Mouse (Mus musculus) liver, embryonic 14.5 days (tissue): ENCODE measurements around the gene Clip1. TPM values are rescaled to one million over a fixed set of nuclear protein-coding genes. Genes with fewer than 3 reads are reported as not detected.
A peak's percentile ranks its signal among the peaks of the same experiment; 100 is the strongest.

ENCODE experiments used
- ATAC-seq: fragments of 200-750 bp; cut with Nextera tagmentation; 2 replicates; pipeline ENCODE4 v1.8.0; 2017; ENCODE audit warnings: moderate number of reproducible peaks, mild to moderate bottlenecking, moderate library complexity; ENCODE audit not compliant: insufficient read depth
- DNase-seq, 3 experiments: peaks; one replicate each; pipeline ENCODE4 v3.0.0-alpha.2; 2012 to 2013; ENCODE audit warnings: low read depth in 3 of 3, low spot score in 3 of 3
- H3K27ac ChIP-seq: fragments of 300-500 bp; sonication (generic); 2 replicates; pipeline ENCODE4 v1.5.1; 2014; ENCODE audit warnings: moderate library complexity, mild to moderate bottlenecking, control low read depth, inconsistent platforms
- H3K27me3 ChIP-seq: fragments of 300-500 bp; sonication (generic); 2 replicates; pipeline ENCODE4 v1.6.1; 2014; ENCODE audit warnings: mild to moderate bottlenecking, low read length, moderate library complexity; ENCODE audit not compliant: control insufficient read depth, insufficient read depth
- H3K36me3 ChIP-seq: fragments of 300-500 bp; sonication (generic); replicated peaks from 2 replicates; pipeline ENCODE4 v1.6.1; 2014; ENCODE audit warnings: low read depth; ENCODE audit not compliant: control insufficient read depth, insufficient read depth
- H3K4me1 ChIP-seq, 2 experiments: fragments of 200-500 bp in 1 of 2; fragments of 300-500 bp in 1 of 2; sonication (generic) in 1 of 2; replicated peaks; 2 replicates each; pipeline ENCODE4 v1.6.1; 2012 to 2014; ENCODE audit warnings: antibody characterized with exemption in 1 of 2, inconsistent platforms in 1 of 2, low read length in 1 of 2; ENCODE audit not compliant: control insufficient read depth in 2 of 2, insufficient read depth in 2 of 2
- H3K4me2 ChIP-seq: fragments of 300-500 bp; sonication (generic); 2 replicates; pipeline ENCODE4 v1.6.1; 2014; ENCODE audit warnings: low read depth, mild to moderate bottlenecking, control low read depth, moderate library complexity
- H3K4me3 ChIP-seq, 2 experiments: fragments of 200-500 bp in 1 of 2; fragments of 300-500 bp in 1 of 2; sonication (generic) in 1 of 2; 2 replicates each; pipeline ENCODE4 v1.5.1; 2012 to 2014; ENCODE audit warnings: low read depth in 2 of 2, low read length in 2 of 2, mild to moderate bottlenecking in 2 of 2, control low read depth in 1 of 2, inconsistent platforms in 1 of 2, moderate library complexity in 1 of 2; ENCODE audit not compliant: insufficient read depth in 1 of 2
- H3K9ac ChIP-seq: fragments of 300-500 bp; sonication (generic); replicated peaks from 2 replicates; pipeline ENCODE4 v1.6.1; 2014; ENCODE audit warnings: mild to moderate bottlenecking, control low read depth, moderate library complexity
- H3K9me3 ChIP-seq: fragments of 300-500 bp; sonication (generic); 2 replicates; pipeline ENCODE4 v1.6.1; 2016; ENCODE audit warnings: low read length, mixed read lengths; ENCODE audit not compliant: control insufficient read depth
- CTCF ChIP-seq: IDR thresholded peaks from 2 replicates; pipeline ENCODE4 v1.5.1; 2016; ENCODE audit warnings: antibody characterized with exemption, low read depth, control low read depth
- EP300 ChIP-seq: IDR thresholded peaks from 2 replicates; pipeline ENCODE4 v1.6.1; 2016; ENCODE audit warnings: antibody characterized with exemption, low read depth
- WGBS: fragments of 180-500 bp; shearing (Covaris S2); extraction: QIAGEN DNeasy Blood & Tissue Kit; methylation state at CpG from one replicate; pipeline ENCODE4 v1.1.7; 2014; ENCODE audit not compliant: insufficient replicate concordance; 5-methylcytosine and 5-hydroxymethylcytosine counted together
- polyA plus RNA-seq, 2 experiments: library from polyadenylated mRNA; depleted of rRNA in 1 of 2; stranded (reverse) in 1 of 2; unstranded in 1 of 2; fragments of >200 nt; fragmentation: Nextera tagmentation in 1 of 2; extraction: Ambion mirVana in 1 of 2; gene quantifications; 2 replicates each; pipeline versions ENCODE4 v1.2.1 to v1.2.3; 2012 to 2014

The Clip1 gene
- polyA plus RNA-seq, 2 experiments = 6.1 to 6.6 TPM

DNA sequence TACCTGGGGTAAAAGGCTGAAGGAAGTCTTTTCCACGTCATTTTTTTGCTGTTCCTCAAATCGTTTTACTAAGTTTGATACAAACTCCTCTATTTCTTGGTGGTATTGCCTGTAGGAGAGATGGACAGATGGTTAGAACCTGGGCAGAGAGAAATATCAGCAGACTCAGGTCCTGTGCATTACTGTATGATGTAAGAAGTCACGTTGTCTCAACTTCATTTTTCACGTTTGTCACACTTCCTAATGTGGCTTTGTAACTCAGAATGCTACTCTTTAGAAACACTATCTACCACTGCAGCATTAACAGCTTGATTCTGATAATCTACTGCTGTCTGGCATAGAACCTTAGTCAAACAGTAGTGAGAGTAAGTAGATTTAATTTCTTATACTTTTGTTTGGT lies 30.2 kb upstream of the Clip1 start:
- Histone ChIP-seq H3K9ac (no peak overlapping the region), H3K27me3 (no peaks in the 10 kb centered on the region), H3K4me1 (peaks cover 6% of the 10 kb centered on the region in 2 experiments; a peak in 3 of 4 replicates), H3K4me2 (no peak overlapping the region), H3K9me3 (no peaks in the 10 kb centered on the region), H3K36me3 (peaks cover 75% of the 10 kb centered on the region), H3K4me3 (no peak overlapping the region), H3K27ac (no peak overlapping the region)
- WGBS = 58% methylated on average over 4 of the region's 4 CpGs
- ATAC-seq = no peak
- TF ChIP-seq EP300 = no peak
- TF ChIP-seq CTCF = no peak
- DNase-seq = no peak

DNA sequence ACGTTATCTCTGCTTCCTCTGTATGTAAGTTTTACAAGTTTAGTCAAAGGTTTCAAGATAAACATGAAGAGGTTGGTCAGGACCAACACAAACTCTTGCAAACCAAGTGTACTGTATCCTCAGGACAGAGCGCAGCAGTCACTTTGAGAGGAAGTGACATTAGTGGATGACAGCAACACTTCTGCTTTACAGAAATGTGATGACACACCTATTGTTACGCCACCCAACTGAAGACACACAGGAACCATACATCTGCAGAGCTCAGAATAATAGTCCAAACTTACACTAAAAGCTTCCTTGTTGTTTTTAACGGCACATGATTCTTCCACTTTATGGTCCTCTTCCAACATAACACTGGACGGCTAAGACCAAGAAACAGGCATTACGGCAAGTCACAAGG lies 29.4 kb upstream of the Clip1 start:
- H3K27ac ChIP-seq = no peak overlapping the region
- no peak overlapping the region for H3K4me2 ChIP-seq
- H3K4me3 ChIP-seq = no peak overlapping the region
- H3K9ac ChIP-seq = no peak overlapping the region
- H3K36me3 ChIP-seq = peaks cover 82% of the 10 kb centered on the region
- 85% methylated on average over 6 of the region's 6 CpGs for WGBS
- no peak for ATAC-seq
- no peaks in the 10 kb centered on the region for H3K27me3 ChIP-seq
- no peak for TF ChIP-seq CTCF
- TF ChIP-seq EP300 = no peak
- H3K4me1 ChIP-seq = peaks cover 3 to 5% of the 10 kb centered on the region in 2 experiments; a peak in 3 of 4 replicates
- DNase-seq = peak in 1 of 3 experiments; percentile 19
- H3K9me3 ChIP-seq = no peaks in the 10 kb centered on the region

GRCm38 (mm10) chr5:123709571-123709970 lies 25.2 kb upstream of the Clip1 start:
- Histone ChIP-seq H3K4me1 (no peaks in the 10 kb centered on the region), H3K36me3 (peaks cover 95% of the 10 kb centered on the region), H3K4me3 (no peak overlapping the region), H3K27me3 (no peaks in the 10 kb centered on the region), H3K9ac (no peak overlapping the region), H3K27ac (no peak overlapping the region), H3K9me3 (no peaks in the 10 kb centered on the region), H3K4me2 (no peak overlapping the region)
- ATAC-seq = no peak
- WGBS = 90% methylated on average over 4 of the region's 4 CpGs
- no peak for TF ChIP-seq CTCF
- no peak for TF ChIP-seq EP300
- DNase-seq = no peak

DNA sequence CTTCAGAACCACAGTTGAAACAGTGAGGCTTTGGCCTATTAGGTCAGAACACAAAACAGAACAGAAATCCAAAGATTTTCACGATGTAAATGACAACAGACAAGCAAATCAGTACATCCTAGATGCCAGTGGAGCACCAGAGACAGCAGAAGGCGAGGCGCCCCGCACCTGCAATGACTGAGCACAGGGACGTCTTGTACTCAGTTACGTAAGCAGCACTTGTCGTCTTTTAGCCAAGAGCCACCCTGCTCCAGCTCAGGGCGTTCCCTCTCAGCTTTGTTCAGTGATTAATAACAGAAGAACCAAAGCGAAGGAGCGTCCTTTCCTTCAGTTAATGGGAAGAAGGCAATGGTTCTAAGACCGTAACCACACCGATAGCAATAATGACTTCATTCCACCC lies 24.2 kb upstream of the Clip1 start:
- Histone ChIP-seq H3K4me3 (no peak overlapping the region), H3K9ac (no peak overlapping the region), H3K36me3 (peaks cover 93% of the 10 kb centered on the region), H3K27ac (no peak overlapping the region), H3K27me3 (no peaks in the 10 kb centered on the region), H3K9me3 (no peaks in the 10 kb centered on the region), H3K4me1 (no peaks in the 10 kb centered on the region), H3K4me2 (no peak overlapping the region)
- DNase-seq (no peak), ATAC-seq (no peak)
- TF ChIP-seq CTCF (no peak), EP300 (no peak)
- 88% methylated on average over 12 of the region's 12 CpGs for WGBS

DNA sequence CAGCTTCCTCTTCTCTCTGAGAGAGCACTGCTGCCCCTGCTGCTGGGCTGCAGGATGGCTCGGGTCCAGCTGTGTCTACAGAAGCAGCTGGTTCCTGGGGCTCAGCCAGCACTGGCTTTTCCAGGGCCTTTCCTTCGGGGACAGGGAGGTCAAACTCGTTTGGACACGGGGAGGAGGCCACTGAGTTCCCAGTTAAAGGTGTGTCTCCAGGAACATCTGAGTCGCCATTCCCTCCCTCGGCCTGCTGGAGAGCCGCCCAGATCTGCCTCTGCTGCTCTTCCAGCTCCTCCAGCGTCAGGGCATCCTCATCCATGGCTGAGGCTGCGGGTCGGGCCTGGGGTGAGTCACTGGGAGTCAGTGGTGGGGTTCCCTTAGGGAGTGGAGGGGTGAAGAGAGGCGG lies 16.2 kb upstream of the Clip1 start:
- H3K4me3 ChIP-seq = no peak overlapping the region
- H3K27ac ChIP-seq = no peak overlapping the region
- H3K4me2 ChIP-seq = no peak overlapping the region
- peaks cover 69% of the 10 kb centered on the region for H3K36me3 ChIP-seq
- no peaks in the 10 kb centered on the region for H3K27me3 ChIP-seq
- WGBS = 76% methylated on average over 11 of the region's 11 CpGs
- DNase-seq (no peak), ATAC-seq (no peak)
- H3K9ac ChIP-seq = no peak overlapping the region
- no peaks in the 10 kb centered on the region for H3K4me1 ChIP-seq
- no peaks in the 10 kb centered on the region for H3K9me3 ChIP-seq
- TF ChIP-seq CTCF (no peak), EP300 (no peak)
